Mouse (Mus musculus) embryonic facial prominence, embryonic 15.5 days (tissue): ENCODE measurements around the gene Trim23. TPM values are rescaled to one million over a fixed set of nuclear protein-coding genes. Genes with fewer than 3 reads are reported as not detected.

Experiments
- ATAC-seq: fragments of 200-750 bp; cut with Nextera tagmentation; 2 replicates; pipeline ENCODE4 v1.8.0; 2017; ENCODE audit warnings: low read depth, moderate TSS enrichment; ENCODE audit not compliant: insufficient number of reproducible peaks, low FRiP score, low TSS enrichment
- H3K27ac ChIP-seq: fragments of 300-500 bp; sonication (generic); replicated peaks from 2 replicates; pipeline ENCODE4 v1.5.1; 2015; ENCODE audit warnings: mild to moderate bottlenecking, inconsistent platforms
- H3K27me3 ChIP-seq: fragments of 300-500 bp; sonication (generic); 2 replicates; pipeline ENCODE4 v1.6.1; 2015; ENCODE audit warnings: inconsistent platforms
- H3K36me3 ChIP-seq: fragments of 300-500 bp; sonication (generic); 2 replicates; pipeline ENCODE4 v1.6.1; 2015; ENCODE audit warnings: mild to moderate bottlenecking, inconsistent platforms
- H3K4me1 ChIP-seq: fragments of 300-500 bp; sonication (generic); 2 replicates; pipeline ENCODE4 v1.6.1; 2015; ENCODE audit warnings: inconsistent platforms
- H3K4me2 ChIP-seq: fragments of 300-500 bp; sonication (generic); replicated peaks from 2 replicates; pipeline ENCODE4 v1.6.1; 2015; ENCODE audit warnings: mild to moderate bottlenecking, inconsistent platforms
- H3K4me3 ChIP-seq: fragments of 300-500 bp; sonication (generic); replicated peaks from 2 replicates; pipeline ENCODE4 v1.5.1; 2015; ENCODE audit warnings: mild to moderate bottlenecking, inconsistent platforms
- H3K9ac ChIP-seq: fragments of 300-500 bp; sonication (generic); 2 replicates; pipeline ENCODE4 v1.6.1; 2015; ENCODE audit warnings: inconsistent platforms
- H3K9me3 ChIP-seq: fragments of 300-500 bp; sonication (generic); replicated peaks from 2 replicates; pipeline ENCODE4 v1.6.1; 2016; ENCODE audit warnings: inconsistent platforms
- WGBS: fragments of 180-500 bp; shearing (Covaris S2); methylation state at CpG from one replicate; pipeline ENCODE4 v1.1.7; 2015; 5-methylcytosine and 5-hydroxymethylcytosine counted together
- polyA plus RNA-seq: library from polyadenylated mRNA; unstranded; fragments of >200 nt; fragmentation: Nextera tagmentation; extraction: Ambion mirVana; gene quantifications from 2 replicates; pipeline ENCODE4 v1.2.1, GENCODE M21; 2015

Gene Trim23
- polyA plus RNA-seq: 19.3 and 20.9 TPM in 2 replicates

DNA sequence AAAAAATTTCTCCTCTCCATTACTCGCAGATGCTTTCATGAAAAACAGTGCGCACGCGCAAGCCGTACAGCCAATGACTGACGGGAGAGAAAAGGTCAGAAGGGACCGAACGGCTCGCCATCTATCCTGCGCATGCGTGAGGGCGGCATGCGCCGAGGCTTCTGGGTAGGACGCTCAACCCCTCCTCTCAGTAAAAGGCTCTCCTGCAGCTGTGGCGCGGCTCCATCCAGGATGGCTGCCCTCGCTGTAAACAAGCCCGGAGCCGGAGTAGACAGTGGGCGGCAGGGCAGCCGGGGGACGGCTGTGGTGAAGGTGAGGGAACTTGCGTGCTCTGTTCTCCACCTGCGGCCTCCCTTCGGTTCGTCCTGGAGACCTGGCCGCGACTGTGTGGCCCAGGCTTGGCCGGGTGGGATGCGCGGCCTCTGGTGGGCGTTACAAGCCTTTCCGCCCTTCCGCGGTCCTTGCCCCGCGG, at the start of gene Trim23:
TSS of gene Trim23 (plus strand) at position 148 of the 472 bp plus-strand sequence.
- H3K27me3 ChIP-seq: no peaks in the 10 kb centered on the region
- WGBS: under 1% methylated on average over 38 of the region's 38 CpGs
- ATAC-seq: peak; percentile 99
- H3K27ac ChIP-seq: peak within 1 kb of the TSS; percentile 86
- peaks cover 7% of the 10 kb centered on the region; the same call in 1 of the 2 replicates for H3K4me1 ChIP-seq
- 0 out of 2 replicates have a peak, but pooled peaks cover 2% of the 10 kb centered on the region for H3K36me3 ChIP-seq
- H3K4me2 ChIP-seq: peak within 1 kb of the TSS; percentile 53
- peak within 1 kb of the TSS; percentile 85 for H3K9ac ChIP-seq
- H3K9me3 ChIP-seq: no peaks in the 10 kb centered on the region
- peak within 1 kb of the TSS; percentile 98 for H3K4me3 ChIP-seq

DNA sequence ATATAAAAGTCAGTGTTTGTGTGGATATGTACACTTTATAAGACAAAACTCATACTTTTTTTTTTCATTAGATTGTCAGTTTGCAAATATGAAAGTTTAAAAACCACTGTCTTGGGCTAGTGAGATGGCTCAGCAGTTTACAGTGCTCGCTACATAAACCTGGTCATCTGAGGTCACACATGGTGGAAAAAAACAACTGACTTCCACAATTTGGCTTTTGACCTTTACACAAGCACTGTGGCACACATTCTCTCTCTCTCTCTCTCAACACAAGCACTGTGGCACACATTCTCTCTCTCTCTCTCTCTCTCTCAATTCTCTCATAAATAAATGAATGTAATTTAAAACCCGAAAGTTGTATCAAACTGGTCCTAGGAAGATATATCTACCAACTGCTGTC, 46.0 kb upstream of the Trim23 start:
- no peaks in the 10 kb centered on the region for H3K27me3 ChIP-seq
- 88% methylated on average over 2 of the region's 2 CpGs for WGBS
- 0 out of 2 replicates have a peak, but pooled peaks cover 6% of the 10 kb centered on the region for H3K36me3 ChIP-seq
- no peak overlapping the region for H3K9ac ChIP-seq
- H3K4me2 ChIP-seq: no peak overlapping the region
- no peak overlapping the region for H3K27ac ChIP-seq
- no peak for ATAC-seq
- no peaks in the 10 kb centered on the region for H3K9me3 ChIP-seq
- no peak overlapping the region for H3K4me3 ChIP-seq
- H3K4me1 ChIP-seq: no peaks in the 10 kb centered on the region

DNA sequence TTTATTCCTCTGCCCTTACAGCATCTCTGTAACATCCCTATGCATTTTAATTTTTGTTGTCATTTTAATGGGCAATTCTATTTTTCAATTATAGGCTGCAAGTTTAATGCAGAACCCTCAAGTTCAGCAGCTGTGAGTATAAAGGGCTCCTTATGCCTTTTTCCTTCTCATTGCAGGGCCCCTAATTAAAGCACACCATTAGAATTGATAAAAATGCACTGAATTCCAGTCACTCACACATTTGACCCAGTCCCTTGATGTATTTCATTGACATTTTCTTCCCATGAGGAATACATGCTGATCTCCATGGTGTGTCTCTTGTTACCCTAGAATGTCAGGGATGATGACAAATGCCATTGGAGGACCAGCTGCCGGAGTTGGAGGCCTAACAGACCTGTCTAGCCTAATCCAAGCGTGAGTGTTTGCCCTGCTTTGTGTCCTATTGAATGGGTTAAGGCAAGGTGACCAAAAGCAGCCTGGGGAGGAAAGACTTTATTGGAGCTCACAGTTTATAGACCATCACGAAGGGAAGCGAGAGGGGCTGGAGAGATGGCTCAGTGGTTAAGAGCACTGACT, 44.0 kb upstream of the Trim23 start:
- no peak for ATAC-seq
- 84% methylated on average over 4 of the region's 4 CpGs for WGBS

DNA sequence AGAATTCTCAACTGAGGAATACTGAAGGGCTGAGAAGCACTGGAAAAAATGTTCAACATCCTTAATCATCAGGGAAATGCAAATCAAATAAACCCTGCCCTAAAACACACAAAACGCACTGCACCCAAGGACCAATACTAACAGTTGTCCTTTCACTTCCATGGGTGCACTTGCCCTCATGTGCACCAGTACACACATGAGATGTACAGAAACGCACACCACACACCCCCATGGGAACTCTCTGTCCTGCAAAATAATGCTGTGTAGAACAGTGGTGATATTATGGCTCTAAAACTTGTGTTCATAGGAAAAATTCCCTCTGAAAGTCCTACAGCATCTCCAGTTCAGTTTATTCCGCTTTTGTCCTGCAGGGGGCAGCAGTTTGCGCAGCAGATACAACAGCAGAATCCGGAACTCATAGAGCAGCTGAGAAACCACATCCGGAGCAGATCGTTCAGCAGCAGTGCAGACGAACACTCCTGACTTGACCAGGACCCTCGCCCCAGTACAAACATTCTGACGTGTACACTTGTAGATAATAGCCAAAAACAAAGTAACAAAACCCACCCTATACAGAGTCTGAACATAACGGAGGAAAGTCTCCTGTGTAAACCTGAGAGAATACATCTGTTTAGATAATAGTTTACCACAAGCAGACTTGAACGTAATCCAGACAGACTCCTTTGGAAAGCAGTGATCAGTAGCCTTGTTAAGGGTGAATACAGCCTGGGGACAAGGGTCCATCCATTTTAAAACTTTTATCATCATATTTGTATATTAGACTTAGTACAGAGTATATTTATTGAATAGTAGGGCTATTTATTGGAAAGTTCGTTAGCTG, 39.0 kb upstream of the Trim23 start:
- ATAC-seq: no peak
- 41% methylated on average over 13 of the region's 13 CpGs for WGBS
- Histone ChIP-seq H3K4me1 (no peaks in the 10 kb centered on the region), H3K27ac (no peak overlapping the region), H3K9ac (no peak overlapping the region), H3K4me3 (no peak overlapping the region), H3K9me3 (no peaks in the 10 kb centered on the region), H3K36me3 (peaks cover 38% of the 10 kb centered on the region), H3K4me2 (0 out of 2 replicates have a peak overlapping the region, but pooled peaks have one; percentile 23), H3K27me3 (no peaks in the 10 kb centered on the region)

More for the DNA sequence above, 44.0 kb upstream of the Trim23 start:
- no peak overlapping the region for H3K9ac ChIP-seq
- 0 out of 2 replicates have a peak, but pooled peaks cover 11% of the 10 kb centered on the region for H3K36me3 ChIP-seq
- H3K4me2 ChIP-seq: no peak overlapping the region
- H3K4me3 ChIP-seq: no peak overlapping the region
- H3K27ac ChIP-seq: no peak overlapping the region
- no peaks in the 10 kb centered on the region for H3K9me3 ChIP-seq
- no peaks in the 10 kb centered on the region for H3K4me1 ChIP-seq
- H3K27me3 ChIP-seq: no peaks in the 10 kb centered on the region

DNA sequence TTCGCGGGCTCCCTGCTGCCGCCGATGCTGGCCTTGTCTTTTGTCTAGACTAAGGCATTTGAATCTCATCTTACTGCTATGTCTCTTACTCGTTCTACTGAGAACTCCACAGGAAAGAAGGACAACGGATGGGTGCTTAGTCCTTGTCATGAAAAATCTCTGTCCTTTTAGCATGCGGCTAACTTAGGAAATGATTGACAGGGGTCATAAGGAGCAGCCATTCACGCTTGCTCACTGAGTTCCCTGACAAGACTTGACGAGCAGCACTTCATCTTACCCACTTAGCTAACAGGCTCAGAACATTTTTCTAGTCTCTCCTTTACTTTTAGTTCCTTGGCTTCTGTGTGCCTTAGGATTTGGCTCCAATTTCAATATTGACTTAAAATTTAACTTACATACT, 33.7 kb upstream of the Trim23 start:
- H3K36me3 ChIP-seq: peaks cover 69% of the 10 kb centered on the region

DNA sequence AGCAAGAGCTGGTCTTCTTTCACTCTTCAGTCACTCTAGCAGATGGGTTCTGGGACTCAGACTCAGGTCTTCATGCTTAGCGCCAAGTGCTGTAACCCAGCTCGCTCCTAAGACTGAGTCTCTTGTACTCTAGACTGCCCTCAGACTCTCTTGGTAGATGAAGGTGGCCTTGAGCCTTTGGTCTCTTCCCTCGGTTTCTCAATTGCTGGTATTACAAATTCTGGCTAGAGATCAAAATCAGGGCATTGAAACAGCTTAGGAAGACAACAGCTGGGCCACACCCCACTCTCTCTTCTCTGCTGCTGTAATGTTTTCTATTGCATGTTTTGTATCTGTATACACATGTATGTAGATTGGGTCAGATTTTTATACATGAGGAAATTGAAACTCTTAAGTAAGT, 33.0 kb upstream of the Trim23 start:
- no peaks in the 10 kb centered on the region for H3K4me1 ChIP-seq
- no peak overlapping the region for H3K27ac ChIP-seq
- peaks cover 61% of the 10 kb centered on the region for H3K36me3 ChIP-seq
- WGBS: 86% methylated on average over 3 of the region's 3 CpGs
- no peaks in the 10 kb centered on the region for H3K9me3 ChIP-seq
- no peak overlapping the region for H3K4me3 ChIP-seq
- no peak overlapping the region for H3K9ac ChIP-seq
- no peak overlapping the region for H3K4me2 ChIP-seq
- H3K27me3 ChIP-seq: no peaks in the 10 kb centered on the region
- no peak for ATAC-seq

More for the DNA sequence above, 33.7 kb upstream of the Trim23 start:
- Histone ChIP-seq H3K9me3 (no peaks in the 10 kb centered on the region), H3K4me3 (no peak overlapping the region), H3K4me1 (no peaks in the 10 kb centered on the region), H3K4me2 (no peak overlapping the region), H3K9ac (no peak overlapping the region), H3K27me3 (no peaks in the 10 kb centered on the region), H3K27ac (no peak overlapping the region)
- 76% methylated on average over 9 of the region's 9 CpGs for WGBS
- no peak for ATAC-seq

DNA sequence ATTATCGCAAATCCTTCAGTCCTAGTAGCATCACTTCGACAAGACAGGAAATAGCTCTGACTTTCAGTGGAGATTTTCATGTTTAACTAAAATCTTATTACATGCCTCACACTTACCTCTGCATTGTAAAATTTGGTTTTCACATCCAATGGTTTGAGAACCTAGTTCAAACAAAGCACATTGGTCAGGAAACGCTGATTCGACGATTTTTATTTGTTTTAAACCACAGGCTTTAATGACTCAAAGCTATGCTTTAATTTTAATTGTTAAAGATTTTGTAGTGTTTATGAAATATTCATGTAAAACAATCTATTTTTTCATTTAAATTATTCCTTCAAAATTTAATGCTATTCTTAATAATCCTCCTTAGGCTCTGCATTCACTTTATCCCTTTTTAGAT, 24.4 kb upstream of the Trim23 start:
- WGBS: 94% methylated on average over 5 of the region's 5 CpGs
- ATAC-seq: no peak
- H3K9me3 ChIP-seq: no peaks in the 10 kb centered on the region

DNA sequence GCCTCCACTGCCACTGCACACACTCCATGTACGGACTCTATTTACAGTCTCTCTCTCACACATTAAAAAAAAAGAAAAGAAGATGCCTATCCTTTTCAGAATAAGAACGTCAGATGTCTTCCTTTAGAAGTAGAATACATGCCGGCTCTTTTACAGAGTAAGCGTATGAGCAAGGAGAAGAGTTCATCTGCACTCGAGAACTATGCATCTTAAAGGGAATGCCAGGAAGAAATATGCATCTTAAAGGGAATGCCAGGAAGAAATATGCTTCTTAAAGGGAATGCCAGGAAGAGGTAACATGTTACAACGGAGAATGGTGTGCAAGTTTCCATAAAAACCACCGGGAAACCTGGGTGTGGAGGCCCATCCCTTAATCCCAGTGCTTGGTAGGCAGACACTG, 23.5 kb upstream of the Trim23 start:
- H3K36me3 ChIP-seq: peaks cover 31% of the 10 kb centered on the region
- WGBS: 61% methylated on average over 7 of the region's 7 CpGs
- H3K4me2 ChIP-seq: no peak overlapping the region
- no peak overlapping the region for H3K4me3 ChIP-seq
- H3K4me1 ChIP-seq: no peaks in the 10 kb centered on the region
- H3K9me3 ChIP-seq: no peaks in the 10 kb centered on the region
- no peak for ATAC-seq
- H3K27ac ChIP-seq: 0 out of 2 replicates have a peak overlapping the region, but pooled peaks have one; percentile 8
- no peak overlapping the region for H3K9ac ChIP-seq
- no peaks in the 10 kb centered on the region for H3K27me3 ChIP-seq

More for the DNA sequence above, 24.4 kb upstream of the Trim23 start:
- no peak overlapping the region for H3K9ac ChIP-seq
- no peak overlapping the region for H3K4me2 ChIP-seq
- H3K27ac ChIP-seq: no peak overlapping the region
- H3K4me3 ChIP-seq: no peak overlapping the region
- no peaks in the 10 kb centered on the region for H3K27me3 ChIP-seq
- H3K4me1 ChIP-seq: no peaks in the 10 kb centered on the region
- H3K36me3 ChIP-seq: peaks cover 24% of the 10 kb centered on the region

DNA sequence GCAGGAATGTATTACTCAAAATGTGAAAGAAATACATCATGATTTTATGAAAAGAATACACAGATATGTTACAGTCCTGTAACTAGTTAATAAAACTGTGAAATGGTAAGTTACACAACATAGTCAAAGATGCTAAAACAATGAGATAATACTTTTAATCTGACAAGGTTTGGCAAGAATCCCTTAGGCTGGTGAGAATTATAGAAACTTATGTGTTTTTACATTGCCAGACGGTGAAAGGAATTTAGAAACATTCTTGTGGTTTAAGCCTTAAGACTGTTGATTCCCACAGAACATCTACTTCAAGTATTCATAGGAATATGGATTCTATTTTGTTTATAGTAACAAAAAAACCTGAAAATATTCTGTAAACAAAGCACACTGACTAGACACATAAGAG, 22.9 kb upstream of the Trim23 start:
- ATAC-seq: no peak
- no peaks in the 10 kb centered on the region for H3K9me3 ChIP-seq
- no peaks in the 10 kb centered on the region for H3K4me1 ChIP-seq
- H3K9ac ChIP-seq: no peak overlapping the region
- H3K27me3 ChIP-seq: no peaks in the 10 kb centered on the region
- H3K36me3 ChIP-seq: peaks cover 35% of the 10 kb centered on the region
- no peak overlapping the region for H3K4me2 ChIP-seq
- H3K27ac ChIP-seq: no peak overlapping the region
- 19% methylated on average over 1 of the region's 1 CpGs for WGBS
- H3K4me3 ChIP-seq: no peak overlapping the region

DNA sequence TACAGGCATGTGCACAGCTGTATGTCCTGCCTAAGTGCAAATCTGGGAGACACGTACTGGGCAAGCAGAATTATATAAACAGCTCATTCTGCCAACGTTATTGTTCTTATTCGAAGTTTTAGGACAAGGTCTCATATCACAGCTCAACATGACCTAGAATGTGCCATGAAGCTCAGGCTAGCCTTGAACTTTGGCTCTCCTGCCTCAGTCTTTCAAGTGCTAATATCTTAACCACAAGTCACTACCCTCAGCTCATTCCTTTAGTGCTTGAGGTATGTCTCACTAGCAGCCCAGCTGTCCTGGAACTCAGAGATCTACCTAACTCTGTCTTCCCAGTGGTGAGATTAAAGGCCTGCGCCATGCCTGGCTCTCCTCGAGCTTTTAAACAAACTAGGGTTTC, 6.9 kb upstream of the Trim23 start:
- no peaks in the 10 kb centered on the region for H3K9me3 ChIP-seq
- no peak for ATAC-seq
- WGBS: 94% methylated on average over 5 of the region's 5 CpGs

DNA sequence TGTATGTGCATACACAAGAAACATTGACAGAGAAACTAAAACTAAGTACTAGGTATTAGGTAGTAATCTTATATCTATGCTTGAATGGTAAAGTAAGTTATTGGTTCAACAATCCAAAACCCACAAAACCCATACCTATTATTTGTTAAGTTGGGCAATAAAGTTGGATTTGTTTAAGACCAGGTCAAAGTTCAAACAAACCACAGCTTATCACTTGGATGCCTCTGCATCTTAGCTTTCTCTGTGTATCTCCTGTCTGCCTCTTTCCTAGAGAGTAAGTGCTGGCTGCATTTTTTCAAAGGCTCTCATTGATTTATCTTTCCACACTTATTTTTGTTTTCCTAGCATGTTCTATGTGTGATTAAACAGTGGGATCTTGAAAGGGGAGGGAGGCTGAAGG, 6.1 kb upstream of the Trim23 start:
- Histone ChIP-seq H3K4me2 (no peak overlapping the region), H3K4me1 (peaks cover 7% of the 10 kb centered on the region; the same call in 1 of the 2 replicates), H3K4me3 (no peak overlapping the region), H3K27ac (no peak overlapping the region), H3K9ac (no peak overlapping the region), H3K27me3 (no peaks in the 10 kb centered on the region), H3K36me3 (peaks cover 14% of the 10 kb centered on the region), H3K9me3 (no peaks in the 10 kb centered on the region)
- no peak for ATAC-seq

More for the DNA sequence above, 6.9 kb upstream of the Trim23 start:
- Histone ChIP-seq H3K4me2 (no peak overlapping the region), H3K36me3 (peaks cover 14% of the 10 kb centered on the region), H3K4me1 (0 out of 2 replicates have a peak, but pooled peaks cover 3% of the 10 kb centered on the region), H3K27me3 (no peaks in the 10 kb centered on the region), H3K9ac (no peak overlapping the region), H3K27ac (no peak overlapping the region), H3K4me3 (no peak overlapping the region)
